In the genomic region with DNA sequence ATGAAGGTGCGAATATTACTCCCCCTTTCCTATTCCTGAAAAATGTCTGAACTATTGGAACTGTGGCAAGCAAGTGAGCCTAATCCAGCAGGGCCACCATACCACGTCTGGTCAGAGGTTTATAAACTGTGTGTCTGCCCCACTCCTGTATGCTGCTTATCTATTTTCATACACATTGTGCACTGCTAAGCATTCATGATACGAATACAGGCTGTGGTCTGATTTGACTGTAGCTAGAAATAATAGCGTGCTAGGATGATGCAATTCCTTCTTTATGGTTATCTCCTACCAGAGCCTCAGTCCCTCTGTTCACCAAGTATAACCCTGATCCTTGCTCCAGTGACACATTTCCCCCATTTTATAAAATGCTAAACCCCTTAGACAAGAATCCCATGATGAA, we compare ENCODE assay signal across 14 mouse cellular contexts.
"Had no signal": no experiment of that assay in that cellular context is flagged by ENCODE, and none has a peak within 500 bp of the region (broad histone marks: within the 10 kb centered on the region; RNA-seq: fewer than 3 reads in every experiment).

No protein-coding gene starts in this region.

- DNase-seq: kidney, adult 2 months; kidney, postnatal 14 days; lung, adult 2 months; lung, postnatal 36 days; right cerebral cortex, adult 18-20 months; right cerebral cortex, postnatal 25 days; thymus, postnatal 14 days had no signal

- ATAC-seq: lung, postnatal 0 days; midbrain, embryonic 16.5 days had no signal

- H3K27ac ChIP-seq: intestine, embryonic 15.5 days; kidney, embryonic 15.5 days; limb, embryonic 10.5 days; midbrain, embryonic 12.5 days; stomach, postnatal 0 days had no signal

- H3K4me2 ChIP-seq: intestine, embryonic 15.5 days; kidney, embryonic 15.5 days; midbrain, embryonic 12.5 days had no signal

- H3K9ac ChIP-seq: intestine, embryonic 15.5 days; kidney, embryonic 15.5 days; midbrain, embryonic 12.5 days had no signal

- H3K27me3 ChIP-seq: intestine, embryonic 15.5 days; kidney, embryonic 15.5 days; midbrain, embryonic 12.5 days had no signal

- H3K36me3 ChIP-seq: intestine, embryonic 15.5 days; kidney, embryonic 15.5 days; limb, embryonic 10.5 days; midbrain, embryonic 12.5 days had no signal

- H3K9me3 ChIP-seq: intestine, embryonic 15.5 days; kidney, embryonic 15.5 days; limb, embryonic 10.5 days; midbrain, embryonic 12.5 days had no signal

- H3K4me3 ChIP-seq: intestine, embryonic 15.5 days; kidney, embryonic 15.5 days; limb, embryonic 10.5 days; midbrain, embryonic 12.5 days had no signal
